Mouse (Mus musculus): ENCODE data around the gene Eef1akmt3.

The Eef1akmt3 gene

GRCm38 (mm10) chr10:127000529-127000928 lies 40.8 kb downstream of the Eef1akmt3 start, which contains the start of gene Avil:
Gene Avil (plus strand): TSS chr10:127000709.
- no peak for DNase-seq (ENCODE audit: low spot score in 2 of 2)

DNA sequence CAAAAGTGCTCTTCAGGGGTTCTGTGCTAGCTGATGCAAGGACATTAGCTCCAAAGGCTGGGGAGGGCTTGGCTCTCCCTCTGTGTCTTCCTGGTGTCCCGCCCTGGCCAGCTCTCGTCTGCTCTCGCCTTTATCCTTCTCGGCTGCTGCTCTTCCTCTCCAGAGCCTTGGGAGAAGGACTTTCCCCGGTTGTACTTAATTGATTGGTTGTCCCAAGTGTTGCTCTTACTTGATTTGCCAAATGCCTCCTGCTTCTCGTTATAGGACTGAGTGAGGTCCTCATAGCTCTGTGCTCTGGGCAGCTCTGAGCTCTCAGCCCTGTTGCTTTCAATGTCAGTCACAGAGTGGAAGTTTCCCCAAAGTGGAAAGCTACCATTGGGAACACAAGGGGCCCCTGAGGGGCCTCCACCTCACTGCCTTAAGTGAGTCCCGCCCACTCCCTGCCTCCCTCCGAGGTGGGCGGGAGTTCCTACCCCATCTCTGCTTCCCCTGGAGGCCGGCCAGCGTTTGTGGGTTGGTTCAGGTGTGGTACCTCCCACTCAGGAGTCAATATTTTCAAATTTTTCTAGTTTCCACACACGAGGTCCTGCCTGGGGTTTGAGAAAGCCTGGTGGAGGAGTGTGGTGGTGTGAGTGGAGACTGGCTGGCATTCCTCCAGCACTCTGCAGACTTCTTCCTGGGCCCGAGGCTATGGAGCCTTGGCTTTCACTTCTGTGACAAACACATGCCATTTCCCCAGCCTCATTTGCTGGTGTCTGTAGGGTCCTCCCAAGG lies 43.8 kb downstream of the Eef1akmt3 start:
- DNase-seq (ENCODE audit: low spot score in 2 of 2) = no peak

GRCm38 (mm10) chr10:126993621-126994020 lies 47.7 kb downstream of the Eef1akmt3 start:
- DNase-seq (ENCODE audit: low spot score in 2 of 2) = no peak

DNA sequence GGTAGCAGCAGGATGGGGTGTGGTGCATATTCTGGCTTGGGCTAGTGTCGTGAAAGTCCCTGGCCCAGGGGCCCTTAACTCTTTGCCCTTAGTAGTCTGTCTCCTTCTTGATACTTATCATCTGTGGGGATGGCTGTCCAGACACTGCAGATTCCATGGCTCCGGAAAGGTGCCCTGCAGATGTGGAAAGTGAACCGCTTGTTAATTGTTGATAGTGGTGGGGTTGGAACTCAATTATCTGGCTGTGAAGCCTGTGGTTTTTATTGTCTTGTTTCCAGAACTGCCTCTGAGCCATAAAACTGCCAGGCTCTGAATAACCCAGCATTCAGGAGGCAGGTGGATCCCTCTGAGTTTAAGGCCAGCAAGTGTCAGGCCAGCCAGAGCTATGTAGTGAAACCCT lies 49.6 kb downstream of the Eef1akmt3 start:
- no peak for DNase-seq (ENCODE audit: low spot score in 2 of 2)

DNA sequence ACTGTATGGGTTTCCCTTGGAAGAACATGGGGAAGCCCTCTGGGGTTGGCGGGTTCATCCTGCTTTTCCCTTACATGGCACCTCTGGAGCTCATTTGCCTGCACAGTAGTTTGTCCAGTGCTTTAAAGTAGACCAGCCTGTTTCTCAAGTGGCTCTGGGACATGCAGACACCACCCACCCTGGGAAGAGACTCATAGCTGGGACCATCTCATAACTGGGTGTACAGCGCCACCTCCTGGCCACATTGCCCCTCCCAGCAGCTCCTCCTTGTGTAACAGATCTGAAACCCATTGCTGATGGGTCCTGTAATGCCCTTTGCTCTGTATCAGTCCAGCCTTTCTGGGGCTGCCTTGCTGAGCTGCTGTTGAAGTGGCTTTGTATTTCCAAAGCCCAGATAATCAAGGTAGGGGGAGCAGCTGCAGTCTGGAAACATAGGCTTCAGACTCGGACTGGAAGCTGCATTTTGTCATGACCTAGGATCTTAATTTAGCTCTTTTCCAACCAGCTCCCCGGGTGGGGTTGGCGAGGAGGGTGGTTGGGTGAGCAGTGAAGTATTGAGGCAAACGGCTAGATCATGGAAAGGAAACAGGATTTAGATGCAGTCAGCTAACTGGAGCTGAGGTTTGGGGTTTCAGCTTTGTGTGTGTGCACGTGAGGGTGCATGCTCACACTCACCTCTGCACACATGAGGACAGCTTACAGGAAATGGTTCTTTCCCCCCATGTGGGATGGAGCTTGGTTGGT lies 50.8 kb downstream of the Eef1akmt3 start:
- peak; percentile 68 to 88 for DNase-seq (ENCODE audit: low spot score in 2 of 2)

- DNase-seq (ENCODE audit: low spot score in 2 of 2) = no peak
Observed at GRCm38 (mm10) chr10:126988513-126989165, 52.7 kb downstream of the Eef1akmt3 start.

- DNase-seq (ENCODE audit: low spot score in 2 of 2) = no peak
Observed at GRCm38 (mm10) chr10:126987183-126988118, 53.9 kb downstream of the Eef1akmt3 start.

GRCm38 (mm10) chr10:126986541-126986961 lies 54.8 kb downstream of the Eef1akmt3 start:
- DNase-seq (ENCODE audit: low spot score in 2 of 2) = no peak

DNA sequence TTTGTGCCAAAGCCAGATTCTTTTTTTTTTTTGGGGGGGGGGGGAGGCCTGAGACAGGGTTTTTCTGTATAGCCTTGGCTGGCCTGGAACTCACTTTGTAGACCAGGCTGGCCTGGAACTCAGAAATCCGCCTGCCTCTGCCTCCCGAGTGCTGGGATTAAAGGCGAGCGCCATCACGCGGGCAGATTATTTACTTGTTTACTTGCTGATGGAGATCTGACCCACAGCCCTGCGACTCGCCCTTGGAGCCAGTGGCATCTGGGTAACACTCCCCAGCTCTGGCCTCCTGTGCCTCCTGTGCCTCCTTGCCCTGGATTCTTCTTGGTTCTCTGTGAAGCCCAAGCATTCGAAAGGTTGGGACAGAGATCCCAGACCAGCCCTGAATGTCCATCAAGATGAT lies 55.7 kb downstream of the Eef1akmt3 start:
- no peak for DNase-seq (ENCODE audit: low spot score in 2 of 2)

DNA sequence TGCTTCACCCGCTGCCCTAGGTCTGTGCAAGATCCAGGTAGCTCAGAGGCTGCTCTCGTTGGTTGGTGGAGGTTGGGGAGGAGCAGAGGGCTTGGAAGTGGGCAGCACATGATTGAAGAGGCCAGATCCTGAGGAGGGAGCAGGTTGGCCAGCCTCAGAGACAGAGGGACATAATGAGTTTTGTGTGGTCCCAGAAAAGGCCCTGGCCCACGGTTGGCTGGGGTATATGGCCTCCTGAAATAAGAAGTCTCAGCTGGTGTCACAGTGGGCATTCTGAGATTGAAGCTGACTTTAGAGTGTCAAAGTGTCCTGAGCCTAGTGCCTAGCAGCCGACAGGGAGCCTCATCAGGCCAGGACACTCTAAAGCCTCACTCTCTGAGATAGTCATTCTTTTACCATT lies 56.2 kb downstream of the Eef1akmt3 start:
- no peak for DNase-seq (ENCODE audit: low spot score in 2 of 2)

GRCm38 (mm10) chr10:126984189-126985004 lies 56.9 kb downstream of the Eef1akmt3 start:
- DNase-seq (ENCODE audit: low spot score in 2 of 2) = no peak

GRCm38 (mm10) chr10:126983193-126983725 lies 58.1 kb downstream of the Eef1akmt3 start:
- no peak for DNase-seq (ENCODE audit: low spot score in 2 of 2)

- DNase-seq (ENCODE audit: low spot score in 2 of 2) = no peak
Observed at GRCm38 (mm10) chr10:126981746-126982145, 59.6 kb downstream of the Eef1akmt3 start.

Data from thymus, postnatal 10 days (tissue).